Mouse (Mus musculus): ENCODE measurements around the gene Hdhd5.

DNA sequence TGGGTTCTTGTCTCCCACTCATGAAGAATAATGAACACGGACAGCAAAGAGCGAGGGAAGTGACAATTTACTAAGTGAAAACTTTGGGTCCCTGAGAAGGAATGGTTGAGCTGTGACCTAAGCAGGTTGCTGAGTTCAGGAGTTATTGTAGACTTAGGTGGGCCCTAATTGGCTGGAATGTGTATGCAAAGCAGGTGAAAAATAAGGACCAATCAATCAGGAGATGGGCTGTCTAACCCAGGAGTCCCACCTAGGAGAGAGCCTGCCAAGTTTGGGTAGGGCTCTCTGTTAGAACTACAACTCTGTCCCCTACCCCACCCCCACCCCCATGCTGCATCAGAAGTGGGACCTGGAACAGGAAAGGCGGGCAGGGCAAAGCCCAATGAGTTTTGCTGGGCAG lies 17.5 kb upstream of the Hdhd5 start:
- TF ChIP-seq CTCF (IDR thresholded peaks at IDR 0.05; ENCODE audit: control insufficient read depth, insufficient read depth, low read length) (no peak), POLR2A (IDR thresholded peaks at IDR 0.05; ENCODE audit: borderline replicate concordance, control insufficient read depth, low read depth, low read length) (no peak)
